Mouse (Mus musculus): ENCODE measurements around the gene Mtch1. TPM values are rescaled to one million over a fixed set of nuclear protein-coding genes. Genes with fewer than 3 reads are reported as not detected.
A peak's percentile ranks its signal among the peaks of the same experiment; 100 is the strongest.
"Not testable (repeated sequence)": the region's sequence is repeated elsewhere in the genome, so short reads cannot be mapped to it uniquely, and the experiment has no call there.

Gene Mtch1
- polyA plus RNA-seq, 1 experiment from 2014 or later = 286 TPM

GRCm38 (mm10) chr17:29356479-29356856 lies 8.7 kb upstream of the Mtch1 start:
- peak overlapping the region; percentile 42 for H3K4me3 ChIP-seq
- H3K4me1 ChIP-seq = peaks cover 37% of the 10 kb centered on the region
- no peaks in the 10 kb centered on the region for H3K27me3 ChIP-seq (ENCODE audit: low read depth, poor library complexity, severe bottlenecking)
- WGBS = 3% methylated on average over 11 of the region's 11 CpGs
- H3K9me3 ChIP-seq (replicated peaks) = no peaks in the 10 kb centered on the region
- H3K36me3 ChIP-seq = no peaks in the 10 kb centered on the region
- peak; percentile 80 for DNase-seq (ENCODE audit: low spot score)
- H3K27ac ChIP-seq = peak overlapping the region; percentile 81

- H3K4me1 ChIP-seq = peaks cover 32% of the 10 kb centered on the region
- WGBS = 26% methylated on average over 17 of the region's 17 CpGs
- peak; percentile 59 for DNase-seq (ENCODE audit: low spot score)
These were observed 8.2 kb upstream of the Mtch1 start for GRCm38 (mm10) chr17:29355841-29356478.

GRCm38 (mm10) chr17:29355461-29355840 lies 7.7 kb upstream of the Mtch1 start:
- WGBS = 69% methylated on average over 5 of the region's 5 CpGs
- no peaks in the 10 kb centered on the region for H3K36me3 ChIP-seq
- no peaks in the 10 kb centered on the region for H3K9me3 ChIP-seq (replicated peaks)
- no peak for DNase-seq (ENCODE audit: low spot score)
- peak overlapping the region; percentile 81 for H3K27ac ChIP-seq
- no peaks in the 10 kb centered on the region for H3K27me3 ChIP-seq (ENCODE audit: low read depth, poor library complexity, severe bottlenecking)
- peaks cover 27% of the 10 kb centered on the region for H3K4me1 ChIP-seq
- peak overlapping the region; percentile 42; the same call in 1 of the 2 replicates for H3K4me3 ChIP-seq

More at GRCm38 (mm10) chr17:29355841-29356478, 8.2 kb upstream of the Mtch1 start:
- no peaks in the 10 kb centered on the region for H3K9me3 ChIP-seq (replicated peaks)
- H3K36me3 ChIP-seq = no peaks in the 10 kb centered on the region
- H3K27me3 ChIP-seq (ENCODE audit: low read depth, poor library complexity, severe bottlenecking) = no peaks in the 10 kb centered on the region
- peak overlapping the region; percentile 81 for H3K27ac ChIP-seq
- peak overlapping the region; percentile 42 for H3K4me3 ChIP-seq

GRCm38 (mm10) chr17:29351056-29351455 lies 3.3 kb upstream of the Mtch1 start:
- H3K4me3 ChIP-seq; H3K36me3 ChIP-seq; H3K9me3 ChIP-seq (replicated peaks); H3K27ac ChIP-seq; H3K27me3 ChIP-seq (ENCODE audit: low read depth, poor library complexity, severe bottlenecking); DNase-seq (ENCODE audit: low spot score): not testable (repeated sequence)
- 79% methylated on average over 5 of the region's 5 CpGs for WGBS
- peaks cover 29% of the 10 kb centered on the region for H3K4me1 ChIP-seq

GRCm38 (mm10) chr17:29348996-29349395 lies 1.3 kb upstream of the Mtch1 start:
- H3K4me1 ChIP-seq = peaks cover 25% of the 10 kb centered on the region
- H3K27ac ChIP-seq = no peak overlapping the region
- no peaks in the 10 kb centered on the region for H3K9me3 ChIP-seq (replicated peaks)
- no peak for DNase-seq (ENCODE audit: low spot score)
- H3K4me3 ChIP-seq = no peak overlapping the region
- 88% methylated on average over 2 of the region's 2 CpGs for WGBS
- H3K36me3 ChIP-seq = peaks cover 15% of the 10 kb centered on the region
- no peaks in the 10 kb centered on the region for H3K27me3 ChIP-seq (ENCODE audit: low read depth, poor library complexity, severe bottlenecking)

- no peaks in the 10 kb centered on the region for H3K27me3 ChIP-seq (ENCODE audit: low read depth, poor library complexity, severe bottlenecking)
- H3K4me3 ChIP-seq = peak overlapping the region; percentile 76
- no peak for DNase-seq (ENCODE audit: low spot score)
- peak overlapping the region; percentile 94 for H3K27ac ChIP-seq
- peaks cover 33% of the 10 kb centered on the region for H3K36me3 ChIP-seq
- under 1% methylated on average over 45 of the region's 45 CpGs for WGBS
- no peaks in the 10 kb centered on the region for H3K9me3 ChIP-seq (replicated peaks)
- peaks cover 34% of the 10 kb centered on the region for H3K4me1 ChIP-seq
These were observed 549 bp downstream of the Mtch1 start for GRCm38 (mm10) chr17:29347126-29347644.

GRCm38 (mm10) chr17:29346496-29347125 lies 1.1 kb downstream of the Mtch1 start:
- H3K4me1 ChIP-seq = peaks cover 40% of the 10 kb centered on the region
- WGBS = 5% methylated on average over 11 of the region's 11 CpGs
- peak overlapping the region; percentile 94 for H3K27ac ChIP-seq
- H3K36me3 ChIP-seq = peaks cover 37% of the 10 kb centered on the region
- no peaks in the 10 kb centered on the region for H3K9me3 ChIP-seq (replicated peaks)
- H3K27me3 ChIP-seq (ENCODE audit: low read depth, poor library complexity, severe bottlenecking) = no peaks in the 10 kb centered on the region
- H3K4me3 ChIP-seq = peak overlapping the region; percentile 76
- peak; percentile 66 for DNase-seq (ENCODE audit: low spot score)

- Histone ChIP-seq H3K27ac (no peak overlapping the region), H3K4me1 (peaks cover 53% of the 10 kb centered on the region), H3K9me3 (replicated peaks) (no peaks in the 10 kb centered on the region), H3K36me3 (peaks cover 47% of the 10 kb centered on the region), H3K4me3 (peak overlapping the region; percentile 76; the same call in 1 of the 2 replicates), H3K27me3 (ENCODE audit: low read depth, poor library complexity, severe bottlenecking) (no peaks in the 10 kb centered on the region)
- no peak for DNase-seq (ENCODE audit: low spot score)
- 94% methylated on average over 12 of the region's 12 CpGs for whole genome bisulfite sequencing
These were observed 2.5 kb downstream of the Mtch1 start for GRCm38 (mm10) chr17:29345272-29345671.

GRCm38 (mm10) chr17:29343241-29343640 lies 4.5 kb downstream of the Mtch1 start:
- WGBS = 92% methylated on average over 5 of the region's 5 CpGs
- DNase-seq (ENCODE audit: low spot score) = no peak
- Histone ChIP-seq H3K27ac (no peak overlapping the region), H3K36me3 (peaks cover 68% of the 10 kb centered on the region), H3K27me3 (ENCODE audit: low read depth, poor library complexity, severe bottlenecking) (no peaks in the 10 kb centered on the region), H3K4me3 (no peak overlapping the region), H3K9me3 (replicated peaks) (no peaks in the 10 kb centered on the region), H3K4me1 (peaks cover 55% of the 10 kb centered on the region)

GRCm38 (mm10) chr17:29342010-29342910 lies 5.5 kb downstream of the Mtch1 start:
- H3K36me3 ChIP-seq = peaks cover 77% of the 10 kb centered on the region
- peak overlapping the region; percentile 72 for H3K27ac ChIP-seq
- H3K27me3 ChIP-seq (ENCODE audit: low read depth, poor library complexity, severe bottlenecking) = no peaks in the 10 kb centered on the region
- 0 out of 2 replicates have a peak overlapping the region, but pooled peaks have one; percentile 6 for H3K4me3 ChIP-seq
- no peak for DNase-seq (ENCODE audit: low spot score)
- peaks cover 50% of the 10 kb centered on the region for H3K4me1 ChIP-seq
- WGBS = 44% methylated on average over 13 of the region's 13 CpGs
- H3K9me3 ChIP-seq (replicated peaks) = no peaks in the 10 kb centered on the region

GRCm38 (mm10) chr17:29341591-29342003 lies 6.1 kb downstream of the Mtch1 start:
- Histone ChIP-seq H3K9me3 (replicated peaks) (no peaks in the 10 kb centered on the region), H3K36me3 (peaks cover 84% of the 10 kb centered on the region), H3K4me3 (no peak overlapping the region), H3K27me3 (ENCODE audit: low read depth, poor library complexity, severe bottlenecking) (no peaks in the 10 kb centered on the region), H3K27ac (peak overlapping the region; percentile 72), H3K4me1 (peaks cover 47% of the 10 kb centered on the region)
- WGBS = 27% methylated on average over 9 of the region's 9 CpGs
- DNase-seq (ENCODE audit: low spot score) = no peak

GRCm38 (mm10) chr17:29340406-29341261 lies 7.1 kb downstream of the Mtch1 start:
- WGBS = 88% methylated on average over 18 of the region's 18 CpGs
- Histone ChIP-seq H3K9me3 (replicated peaks) (no peaks in the 10 kb centered on the region), H3K4me3 (no peak overlapping the region), H3K36me3 (peaks cover 93% of the 10 kb centered on the region), H3K27ac (peak overlapping the region; percentile 72), H3K27me3 (ENCODE audit: low read depth, poor library complexity, severe bottlenecking) (no peaks in the 10 kb centered on the region), H3K4me1 (peaks cover 37% of the 10 kb centered on the region)
- DNase-seq (ENCODE audit: low spot score) = no peak

Measured in limb, embryonic 10.5 days (tissue).